27 mouse cellular contexts compared by ENCODE assay signal in the genomic region with DNA sequence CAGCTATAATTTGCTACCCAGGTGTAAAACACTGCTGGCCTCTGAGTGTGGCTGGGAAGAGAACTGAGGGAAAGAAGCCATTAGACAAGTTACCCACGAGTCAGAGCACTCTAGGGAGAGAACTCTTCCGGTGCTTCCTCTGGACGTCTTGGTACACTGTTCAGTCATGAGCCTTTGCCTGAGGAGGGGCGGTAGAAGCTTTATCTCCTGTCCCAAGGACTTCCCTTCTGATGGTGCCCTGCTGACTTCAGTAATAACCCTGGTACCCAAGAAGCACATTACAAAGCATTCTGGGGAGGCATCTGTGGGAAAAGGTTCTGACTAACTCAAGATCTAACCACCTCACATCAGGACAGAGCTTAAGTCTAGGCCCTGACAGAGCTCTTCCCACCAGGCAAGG. TPM values are rescaled to one million over a fixed set of nuclear protein-coding genes. Genes with fewer than 3 reads are reported as not detected.
A peak's percentile ranks its signal among the peaks of the same experiment; 100 is the strongest.
DNase-seq lines count a peak whose midpoint lies in the region; ATAC-seq and TF ChIP-seq lines count a peak whose summit lies in the region.
"Had no signal": no experiment of that assay in that cellular context is flagged by ENCODE, and none has a peak within 500 bp of the region (broad histone marks: within the 10 kb centered on the region; RNA-seq: fewer than 3 reads in every experiment).

No protein-coding gene starts in this region.

- peaks cover 7% of the 10 kb centered on the region for H3K4me1 ChIP-seq in liver, embryonic 11.5 days (replicated peaks; ENCODE audit: control insufficient read depth, insufficient read depth, low read length)
- H3K4me1 ChIP-seq in liver, postnatal 0 days (ENCODE audit: insufficient read depth), result peaks cover 4% of the 10 kb centered on the region
- H3K4me1 ChIP-seq in MEL (ENCODE audit: control insufficient read depth in 1 of 2, insufficient read depth in 2 of 2, low read length in 2 of 2), result peaks cover 7 to 14% of the 10 kb centered on the region in 2 experiments
- H3K4me1 ChIP-seq: heart, embryonic 15.5 days; hindbrain, embryonic 10.5 days; hindbrain, embryonic 13.5 days; intestine, embryonic 15.5 days had no signal

- H3K79me2 ChIP-seq in MEL (ENCODE audit: control insufficient read depth, insufficient read depth, low read length, poor library complexity), result no peaks in the 10 kb centered on the region

- no peak for TF ChIP-seq CTCF in liver, postnatal 0 days (IDR thresholded peaks at IDR 0.05; ENCODE audit: low read depth)
- no peak for TF ChIP-seq CTCF in MEL (IDR thresholded peaks at IDR 0.05 in 2 of 3, conservative IDR thresholded peaks at IDR 0.05 in 1 of 3; ENCODE audit: control insufficient read depth in 1 of 3, insufficient read depth in 1 of 3, low read depth in 2 of 3, low read length in 3 of 3, poor library complexity in 1 of 3, severe bottlenecking in 1 of 3)

- H3K9ac ChIP-seq in liver, embryonic 11.5 days (ENCODE audit: low read depth, low read length), result no peak overlapping the region
- H3K9ac ChIP-seq in liver, postnatal 0 days (replicated peaks), result no peak overlapping the region
- H3K9ac ChIP-seq in MEL (ENCODE audit: control insufficient read depth, low read depth, low read length, poor library complexity, severe bottlenecking), result peak overlapping the region; percentile 34; the same call in 1 of the 2 replicates
- H3K9ac ChIP-seq: forebrain, postnatal 0 days; heart, embryonic 15.5 days; hindbrain, embryonic 13.5 days; intestine, embryonic 15.5 days had no signal

- no peak overlapping the region for H3K27ac ChIP-seq in liver, embryonic 11.5 days (ENCODE audit: low read depth, low read length)
- no peak overlapping the region for H3K27ac ChIP-seq in liver, postnatal 0 days (ENCODE audit: low read depth)
- H3K27ac ChIP-seq in MEL (ENCODE audit: control insufficient read depth, low read depth, low read length), result peak overlapping the region; percentile 34; the same call in 1 of the 2 replicates
- H3K27ac ChIP-seq: heart, embryonic 15.5 days; hindbrain, embryonic 10.5 days; hindbrain, embryonic 13.5 days; intestine, embryonic 15.5 days had no signal

- no peak overlapping the region for H3K4me3 ChIP-seq in liver, embryonic 11.5 days (ENCODE audit: low read depth, low read length)
- no peak overlapping the region for H3K4me3 ChIP-seq in liver, postnatal 0 days (ENCODE audit: low read depth, low read length)
- H3K4me3 ChIP-seq in MEL (ENCODE audit: control insufficient read depth in 1 of 2, insufficient read depth in 1 of 2, low read depth in 2 of 2, low read length in 2 of 2), result no peak overlapping the region
- H3K4me3 ChIP-seq: gastrocnemius, adult 2 months; heart, embryonic 15.5 days; hindbrain, embryonic 10.5 days; hindbrain, embryonic 13.5 days; intestine, embryonic 15.5 days had no signal

- no peak for TF ChIP-seq EP300 in liver, postnatal 0 days (IDR thresholded peaks at IDR 0.05; ENCODE audit: low read depth)
- TF ChIP-seq EP300 in MEL (IDR thresholded peaks at IDR 0.05; ENCODE audit: low read depth in 1 of 2, low read length in 2 of 2), result no peak

- peak; percentile 65 for ATAC-seq in liver, embryonic 11.5 days (replicated peaks; ENCODE audit: low FRiP score)
- ATAC-seq in liver, postnatal 0 days, result no peak
- ATAC-seq in granulocyte monocyte progenitor cell, adult 5-6 weeks (replicated peaks; ENCODE audit: poor library complexity, severe bottlenecking), result 0 out of 2 replicates have a peak, but pooled peaks have one; percentile 16
- peak; percentile 52; the same call in 1 of the 2 replicates for ATAC-seq in megakaryocyte-erythroid progenitor cell, adult 5-6 weeks (replicated peaks; ENCODE audit: low FRiP score, low TSS enrichment, poor library complexity, severe bottlenecking)
- ATAC-seq: CD4-positive, CD25-positive, alpha-beta regulatory T cell, adult 4 months; forebrain, embryonic 14.5 days; forebrain, postnatal 0 days; hindbrain, embryonic 16.5 days; intestine, embryonic 15.5 days; Patski had no signal

- 0 out of 4 replicates have a peak, but pooled peaks of 1 of the 2 experiments have one; percentile 23 for TF ChIP-seq POLR2A in MEL (IDR thresholded peaks at IDR 0.05; ENCODE audit: control insufficient read depth in 1 of 2, insufficient read depth in 1 of 2, low read depth in 1 of 2, low read length in 2 of 2, poor library complexity in 1 of 2)

- H3K36me3 ChIP-seq in liver, embryonic 11.5 days (ENCODE audit: control insufficient read depth, insufficient read depth, low read length), result no peaks in the 10 kb centered on the region
- H3K36me3 ChIP-seq in liver, postnatal 0 days (replicated peaks; ENCODE audit: insufficient read depth, low read length), result no peaks in the 10 kb centered on the region
- peaks cover 0 to 13% of the 10 kb centered on the region in 2 experiments; a peak in 2 of 4 replicates for H3K36me3 ChIP-seq in MEL (ENCODE audit: control insufficient read depth in 1 of 2, insufficient read depth in 2 of 2, low read length in 2 of 2)
- H3K36me3 ChIP-seq: heart, embryonic 15.5 days; hindbrain, embryonic 10.5 days; hindbrain, embryonic 13.5 days; intestine, embryonic 15.5 days had no signal

- 36% methylated on average over 4 of the region's 4 CpGs for WGBS in liver, embryonic 11.5 days
- 47% methylated on average over 4 of the region's 4 CpGs for WGBS in liver, postnatal 0 days (ENCODE audit: insufficient replicate concordance)

- DNase-seq in liver, embryonic 11.5 days (ENCODE audit: low spot score), result no peak
- no peak for DNase-seq in liver, postnatal 0 days
- DNase-seq in MEL (ENCODE audit: low read depth, low spot score), result peak; percentile 75
- DNase-seq in yolk sac, embryonic 10.5 days (ENCODE audit: low spot score), result no peak
- DNase-seq in thymus, postnatal 10 days (ENCODE audit: low spot score in 2 of 2), result no peak
- DNase-seq: adrenal gland, adult 2 months; adrenal gland, postnatal 14 days; cerebellum, adult 11 months; cerebellum, adult 2 months; cerebellum, adult 9-11 months; cerebellum, postnatal 25 days; forebrain, postnatal 0 days; gastrocnemius, adult 2 months; gastrocnemius, postnatal 25 days; heart, postnatal 10 days; heart, postnatal 36 days had no signal

- no peak overlapping the region for H3K4me2 ChIP-seq in liver, embryonic 11.5 days
- H3K4me2 ChIP-seq in liver, postnatal 0 days (ENCODE audit: low read depth, low read length), result no peak overlapping the region
- H3K4me2 ChIP-seq: heart, embryonic 11.5 days; heart, embryonic 15.5 days; hindbrain, embryonic 13.5 days; intestine, embryonic 15.5 days had no signal

- no peaks in the 10 kb centered on the region for H3K27me3 ChIP-seq in liver, embryonic 11.5 days (replicated peaks; ENCODE audit: control insufficient read depth, insufficient read depth, low read length)
- H3K27me3 ChIP-seq in liver, postnatal 0 days (ENCODE audit: insufficient read depth, low read length), result no peaks in the 10 kb centered on the region
- no peaks in the 10 kb centered on the region for H3K27me3 ChIP-seq in MEL (ENCODE audit: control insufficient read depth in 1 of 2, insufficient read depth in 2 of 2, low read length in 2 of 2)
- H3K27me3 ChIP-seq: heart, embryonic 15.5 days; hindbrain, embryonic 13.5 days; intestine, embryonic 15.5 days; Patski had no signal

- TF ChIP-seq RAD21 in MEL (IDR thresholded peaks at IDR 0.05; ENCODE audit: low read depth, low read length), result no peak

- no peaks in the 10 kb centered on the region for H3K9me3 ChIP-seq in liver, embryonic 11.5 days (ENCODE audit: control insufficient read depth, low read length)
- no peaks in the 10 kb centered on the region for H3K9me3 ChIP-seq in liver, postnatal 0 days (ENCODE audit: low read length)
- no peaks in the 10 kb centered on the region for H3K9me3 ChIP-seq in MEL (replicated peaks; ENCODE audit: insufficient read depth, low read length)
- H3K9me3 ChIP-seq: heart, embryonic 15.5 days; hindbrain, embryonic 10.5 days; hindbrain, embryonic 13.5 days; intestine, embryonic 15.5 days had no signal

TF ChIP-seq in MEL, 35 proteins besides CTCF, POLR2A, EP300 and RAD21:
- TF ChIP-seq GATA1 (IDR thresholded peaks at IDR 0.05; ENCODE audit: low read depth, low read length) (0 out of 2 replicates have a peak, but pooled peaks have one; percentile 22), MAZ (IDR thresholded peaks at IDR 0.05; ENCODE audit: low read depth, low read length) (no peak), UBTF (IDR thresholded peaks at IDR 0.05; ENCODE audit: borderline replicate concordance, insufficient read depth, low read depth, low read length) (no peak)

RNA-seq across cellular contexts. Expression of a gene that starts 40.6 kb away (rescaled TPM):
- polyA plus RNA-seq in liver, embryonic 11.5 days (2014; fragmentation: Nextera tagmentation; extraction: Ambion mirVana), result 25.0 and 29.0 TPM in 2 replicates
- polyA plus RNA-seq in liver, postnatal 0 days (2015; fragmentation: Nextera tagmentation; extraction: Ambion mirVana), result 3.0 and 3.3 TPM in 2 replicates
- 51.6 and 75.6 TPM in 2 replicates for total RNA-seq in MEL (2012; rRNA removed)
- polyA plus RNA-seq in MEL (2012; ENCODE audit: insufficient read depth in 1 of 2, insufficient read length in 2 of 2, low read depth in 1 of 2, low replicate concordance in 2 of 2, missing spikeins in 1 of 2), result 10 to 100 TPM in 1 of 2 experiments, not detected in 1; 44.2 TPM
- 38.6 and 70.1 TPM in 2 replicates for total RNA-seq in granulocyte monocyte progenitor cell, adult 5-6 weeks (2014; fragmentation: Nextera tagmentation)
- 62.0 and 76.5 TPM in 2 replicates for total RNA-seq in granulocyte monocyte progenitor cell, adult 5-6 weeks (2017)
- total RNA-seq in megakaryocyte-erythroid progenitor cell, adult 5-6 weeks (2014; fragmentation: Nextera tagmentation), result 1.4 and 6.8 TPM in 2 replicates
- 6.5 and 10.6 TPM in 2 replicates for total RNA-seq in megakaryocyte-erythroid progenitor cell, adult 5-6 weeks (2017)
